Mouse (Mus musculus) heart, postnatal 14 days (tissue): ENCODE data around the gene 1600015I10Rik. TPM values are rescaled to one million over a fixed set of nuclear protein-coding genes. Genes with fewer than 3 reads are reported as not detected.
A peak's percentile ranks its signal among the peaks of the same experiment; 100 is the strongest.
"Not testable (repeated sequence)": the region's sequence is repeated elsewhere in the genome, so short reads cannot be mapped to it uniquely, and the experiment has no call there.

Experiments
- DNase-seq, 2 experiments: peaks; one replicate each; pipeline ENCODE4 v3.0.0; 2021 to 2022
- intact Hi-C: fragments of 180-260 bp; cut with DNase I; formaldehyde crosslinking; loops from one replicate; pipeline ENCODE4 v1.15.1; 2025
- long read RNA-seq, 2 experiments: library from polyadenylated mRNA; stranded (forward); transcript quantifications; one replicate each; pipeline ENCODE4 v2.0.0; 2021
- total RNA-seq, 2 experiments: library from RNA; stranded (reverse); gene quantifications; 2 replicates each; pipeline ENCODE4 v1.2.3; 2021

The 1600015I10Rik gene
- total RNA-seq: not detected
- long read RNA-seq, experiment 1: 0 reads
- long read RNA-seq, experiment 2: 0 reads

DNA sequence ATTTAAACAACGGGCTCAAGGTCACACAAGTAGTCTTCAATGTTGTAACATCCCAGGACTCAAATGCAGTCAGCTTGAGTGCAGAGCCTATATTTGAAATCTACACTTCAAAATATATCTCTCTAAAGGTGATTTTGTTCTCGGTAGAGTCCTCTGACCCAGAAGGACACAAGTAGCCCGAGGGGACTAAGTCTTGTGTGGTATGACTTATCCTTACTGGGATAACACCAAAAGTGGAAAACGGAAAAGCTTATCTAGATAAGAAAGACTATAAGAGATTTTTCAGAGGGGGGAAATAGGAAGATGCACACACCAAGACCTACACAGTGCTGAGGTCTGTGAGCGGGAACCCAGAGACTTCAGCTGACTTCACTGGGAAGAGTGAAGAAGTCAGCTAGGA, at the start of gene 1600015I10Rik:
1600015I10Rik (plus strand) TSS at position 301 of the 400 bp plus-strand sequence.
- intact Hi-C loops: no loop called here
- no peak for DNase-seq

GRCm38 (mm10) chr6:48894203-48894602, 35.5 kb upstream of the 1600015I10Rik start:
- no peak for DNase-seq
- intact Hi-C loops: no loop called here

- no peak for DNase-seq
- intact Hi-C loops: no loop called here
Observed at GRCm38 (mm10) chr6:48894938-48895818, 34.5 kb upstream of the 1600015I10Rik start.

GRCm38 (mm10) chr6:48895941-48896340, 33.8 kb upstream of the 1600015I10Rik start:
- intact Hi-C loops: no loop called here
- no peak for DNase-seq

GRCm38 (mm10) chr6:48896956-48897355, 32.7 kb upstream of the 1600015I10Rik start:
- no peak for DNase-seq
- intact Hi-C loops: no loop called here

- DNase-seq, intact Hi-C loops: not testable (repeated sequence)
Observed at GRCm38 (mm10) chr6:48901316-48901715, 28.4 kb upstream of the 1600015I10Rik start.

DNA sequence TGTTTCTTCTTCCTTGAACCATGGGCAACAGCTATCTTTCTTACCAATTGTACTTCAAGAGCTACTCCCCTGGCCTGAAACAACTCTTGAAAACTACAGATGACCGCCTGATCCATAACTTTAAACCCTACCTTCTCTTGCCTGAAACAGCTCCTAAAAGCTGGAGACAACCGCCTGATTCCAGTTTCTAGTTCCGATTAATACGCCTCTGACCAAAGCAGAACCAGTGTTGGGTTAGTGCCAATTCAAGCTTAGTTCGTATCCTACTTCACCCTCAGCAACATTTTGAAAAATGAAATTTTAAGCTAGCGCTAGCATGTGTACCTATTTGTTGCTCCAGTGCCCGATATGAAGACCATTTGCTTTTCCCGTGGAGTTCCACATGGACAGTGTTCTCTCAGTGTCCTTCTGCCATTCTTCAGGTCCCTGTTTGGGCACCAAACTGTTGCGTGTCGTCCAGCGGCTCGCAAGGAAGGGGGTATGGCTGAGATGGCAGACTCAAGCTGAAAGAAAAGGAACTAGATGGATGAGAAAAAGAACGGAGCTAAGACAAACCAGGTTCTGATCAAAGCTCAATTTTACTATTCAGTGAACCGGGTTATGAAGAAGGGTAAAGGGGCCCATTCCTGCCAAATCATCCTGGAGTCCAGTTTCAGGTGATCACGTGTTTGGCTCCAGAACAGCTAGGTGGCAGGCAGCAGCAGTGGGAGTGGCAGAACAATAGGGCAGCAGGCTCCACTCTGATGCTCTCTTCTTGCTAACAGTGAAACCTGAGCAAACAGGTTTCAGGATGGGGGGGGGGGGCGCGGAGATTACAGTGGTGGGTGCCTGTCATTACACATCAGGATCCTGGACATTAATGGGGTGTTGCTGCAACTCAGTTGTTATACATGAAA, 26.9 kb upstream of the 1600015I10Rik start:
- intact Hi-C loops: no loop called here
- no peak for DNase-seq

DNA sequence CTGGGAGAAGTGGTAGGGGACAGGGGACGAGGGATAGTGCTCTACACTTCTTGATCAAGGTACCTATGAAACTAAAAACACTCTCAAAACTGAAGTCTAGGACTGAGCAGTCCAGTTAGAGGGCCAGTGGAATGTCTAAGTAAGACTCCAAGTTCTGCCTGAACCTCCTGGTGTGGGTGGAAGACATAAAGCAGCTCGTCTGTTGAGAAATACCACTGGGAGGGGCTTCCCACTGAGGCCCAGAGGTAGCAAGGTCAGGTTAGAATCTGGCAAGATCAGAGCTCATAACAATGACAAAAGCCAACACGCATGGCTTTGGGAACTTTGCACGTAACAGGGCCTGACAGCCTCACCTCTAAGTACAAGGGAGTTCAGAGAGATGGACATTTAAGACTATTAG, 26.3 kb upstream of the 1600015I10Rik start:
- DNase-seq: no peak
- intact Hi-C loops: no loop called here

GRCm38 (mm10) chr6:48905606-48906005, 24.1 kb upstream of the 1600015I10Rik start:
- no peak for DNase-seq
- intact Hi-C loops: no loop called here

GRCm38 (mm10) chr6:48906371-48906770, 23.3 kb upstream of the 1600015I10Rik start:
- intact Hi-C loops: no loop called here
- no peak for DNase-seq

DNA sequence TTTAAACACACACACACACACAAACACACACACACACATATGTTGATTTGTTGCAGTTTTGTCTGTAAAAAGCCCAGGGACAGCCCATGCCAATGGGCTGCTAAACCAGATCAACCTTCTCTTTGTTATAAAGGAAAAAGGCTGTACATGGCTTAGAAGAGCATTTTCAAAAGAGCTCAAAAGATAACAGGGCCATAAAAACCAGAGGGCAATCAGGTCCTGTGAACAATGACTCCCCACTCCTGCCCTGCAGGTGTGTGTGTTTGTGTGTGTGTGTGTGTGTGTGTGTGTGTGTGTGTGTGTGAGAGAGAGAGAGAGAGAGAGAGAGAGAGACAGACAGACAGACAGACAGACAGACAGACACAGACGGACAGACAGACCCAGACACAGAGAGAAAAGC, 20.5 kb upstream of the 1600015I10Rik start:
- intact Hi-C loops: no loop called here
- DNase-seq: no peak

GRCm38 (mm10) chr6:48912033-48912432, 17.7 kb upstream of the 1600015I10Rik start:
- peak in 1 of 2 experiments; percentile 16 for DNase-seq
- intact Hi-C loops: loop anchor here (2.0 kb wide), 1 partner anchor 93 kb away; no protein-coding TSS in a partner anchor

- intact Hi-C loops: loop anchor here (2.0 kb wide), 1 partner anchor 95 kb away; no protein-coding TSS in a partner anchor
- DNase-seq: no peak
Observed at GRCm38 (mm10) chr6:48913587-48913986, 16.1 kb upstream of the 1600015I10Rik start.

DNA sequence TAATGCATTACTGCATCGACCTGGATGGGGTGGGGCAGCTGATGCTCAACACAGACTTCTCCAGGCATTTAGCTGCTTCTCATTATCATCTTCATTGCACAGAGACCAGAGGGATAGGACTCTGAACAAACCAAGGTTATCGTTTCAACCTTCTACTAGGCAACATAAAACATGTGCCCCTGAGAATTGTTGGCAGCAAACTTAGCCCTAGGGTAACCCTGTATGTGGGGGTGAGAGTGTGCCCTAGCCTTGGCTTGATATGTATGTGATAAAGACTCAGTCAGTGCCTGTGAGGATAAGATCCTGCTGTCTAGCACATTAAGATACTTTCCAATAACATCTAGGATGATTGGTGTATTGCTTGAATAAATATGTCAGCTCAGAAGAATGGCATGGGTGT, 19.9 kb downstream of the 1600015I10Rik start:
- DNase-seq: no peak
- intact Hi-C loops: no loop called here

- intact Hi-C loops: loop anchor here (10.0 kb wide), 1 partner anchor 306 kb away; the partner anchor contains the start of gene Gimap8
- DNase-seq: no peak
Observed at GRCm38 (mm10) chr6:48950676-48951075, 21.0 kb downstream of the 1600015I10Rik start.

DNA sequence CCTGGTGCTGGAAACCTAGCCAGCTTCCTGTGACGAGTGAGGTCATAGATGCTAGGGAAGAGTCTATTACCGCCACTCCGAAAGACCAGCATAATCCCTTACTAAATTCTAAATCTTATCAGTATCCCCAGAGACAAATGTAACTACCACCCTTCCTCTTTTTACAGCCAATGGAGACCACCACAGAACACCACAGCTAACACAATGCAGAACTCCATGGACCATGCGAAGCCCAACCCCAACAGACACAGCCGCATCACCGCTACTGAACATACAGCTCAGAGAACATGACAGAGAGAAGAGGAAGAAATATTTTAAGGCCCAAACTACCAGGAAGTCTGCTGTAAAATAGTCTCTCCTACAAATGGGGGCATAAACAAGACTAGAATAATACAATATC, 21.9 kb downstream of the 1600015I10Rik start:
- DNase-seq: no peak
- intact Hi-C loops: loop anchor here (10.0 kb wide), 1 partner anchor 307 kb away; the partner anchor contains the start of gene Gimap8

DNA sequence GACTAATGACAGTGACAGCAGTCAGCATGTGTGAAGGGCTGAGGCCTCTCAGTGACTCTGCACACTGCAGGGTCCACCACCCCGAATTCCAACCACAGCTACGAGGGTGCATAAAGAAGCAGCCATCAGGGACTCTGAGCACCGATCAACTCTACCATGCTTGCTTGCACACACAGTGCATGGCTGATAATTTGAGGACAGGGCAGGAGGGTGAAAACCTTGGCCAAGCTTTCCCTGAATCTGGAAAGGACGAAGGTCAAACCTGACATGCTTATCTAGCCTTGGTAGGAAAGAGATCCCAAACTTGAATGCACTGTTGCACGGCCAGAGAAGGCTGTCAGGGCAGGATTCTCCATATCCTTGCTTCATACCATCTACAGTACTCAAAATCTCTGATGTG, 23.5 kb downstream of the 1600015I10Rik start:
- DNase-seq: no peak
- intact Hi-C loops: loop anchor here (10.0 kb wide), 1 partner anchor 308 kb away; the partner anchor contains the start of gene Gimap8

GRCm38 (mm10) chr6:48954211-48954610, 24.5 kb downstream of the 1600015I10Rik start:
- no peak for DNase-seq
- intact Hi-C loops: loop anchor here (10.0 kb wide), 1 partner anchor 309 kb away; the partner anchor contains the start of gene Gimap8

DNA sequence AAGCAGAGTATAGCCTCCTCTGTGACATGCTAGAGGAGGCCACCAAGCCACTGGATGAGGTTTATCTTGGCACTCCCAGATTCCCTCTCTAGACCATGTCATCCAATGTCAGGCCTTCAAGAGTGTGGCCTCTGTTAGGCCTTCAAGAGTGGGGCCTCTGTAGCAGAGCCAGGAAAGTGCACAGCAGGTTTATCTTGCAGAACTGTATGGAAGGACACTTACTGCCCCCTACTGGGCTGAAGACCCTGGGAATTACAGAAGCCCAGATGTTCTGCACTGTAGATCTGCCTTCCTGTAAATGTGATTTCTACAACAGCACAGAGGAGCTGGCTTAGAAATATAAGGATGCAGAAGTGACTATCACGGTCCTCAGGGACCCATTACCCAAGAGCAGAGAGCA, 25.3 kb downstream of the 1600015I10Rik start:
- peak; percentile 25 to 56 for DNase-seq
- intact Hi-C loops: loop anchor here (1.0 to 10.0 kb wide), 2 partner anchors 137 to 310 kb away; partner anchors contain the start of gene Gimap8

DNA sequence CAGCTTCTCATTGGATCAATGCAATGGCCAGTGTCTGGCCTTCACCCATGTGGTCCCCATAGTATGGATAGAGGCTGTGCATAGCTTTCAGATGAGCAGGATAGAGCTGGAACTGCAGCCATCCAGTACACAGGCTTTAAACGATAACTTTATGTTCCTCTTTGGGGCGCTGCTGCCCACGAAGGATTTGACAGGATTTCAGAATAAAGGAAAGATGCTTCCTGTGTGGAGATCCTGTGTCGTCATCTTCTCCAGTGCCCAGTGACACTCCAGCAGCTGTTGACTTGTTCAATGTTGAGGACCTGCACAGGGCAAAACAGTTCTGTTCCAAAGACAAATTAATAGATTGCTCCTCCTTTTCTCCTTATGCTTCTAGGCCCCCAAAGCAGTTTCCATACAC, 27.1 kb downstream of the 1600015I10Rik start:
- no peak for DNase-seq
- intact Hi-C loops: loop anchor here (10.0 kb wide), 1 partner anchor 312 kb away; the partner anchor contains the start of gene Gimap8
